Mouse (Mus musculus) erythroblast, adult 5-6 weeks (primary cell): Measurements from ENCODE around the gene Zfp709. TPM values are rescaled to one million over a fixed set of nuclear protein-coding genes. Genes with fewer than 3 reads are reported as not detected.
A peak's percentile ranks its signal among the peaks of the same experiment; 100 is the strongest.
"Not testable (repeated sequence)": the region's sequence is repeated elsewhere in the genome, so short reads cannot be mapped to it uniquely, and the experiment has no call there.

Source experiments
- ATAC-seq: replicated peaks from 2 replicates; pipeline ENCODE4 v1.8.0; 2016; ENCODE audit warnings: moderate number of reproducible peaks, mild to moderate bottlenecking, moderate TSS enrichment, inconsistent platforms; ENCODE audit not compliant: poor library complexity, low FRiP score, severe bottlenecking
- total RNA-seq, 2 experiments: library from RNA; stranded (forward) in 1 of 2; stranded (reverse) in 1 of 2; fragments of 150-400 nt in 1 of 2; fragments of 200-764, 138-1000 nt in 1 of 2; gene quantifications; 2 replicates each; pipeline versions ENCODE4 v1.2.3 to v1.2.4; 2015 to 2017; ENCODE audit warnings: low replicate concordance in 2 of 2

The Zfp709 gene
- 1.3 and 2.9 TPM in 2 replicates for total RNA-seq (2015; ENCODE audit: low replicate concordance)
- total RNA-seq (2017; ENCODE audit: low replicate concordance), result 1.3 and 2.5 TPM in 2 replicates

DNA sequence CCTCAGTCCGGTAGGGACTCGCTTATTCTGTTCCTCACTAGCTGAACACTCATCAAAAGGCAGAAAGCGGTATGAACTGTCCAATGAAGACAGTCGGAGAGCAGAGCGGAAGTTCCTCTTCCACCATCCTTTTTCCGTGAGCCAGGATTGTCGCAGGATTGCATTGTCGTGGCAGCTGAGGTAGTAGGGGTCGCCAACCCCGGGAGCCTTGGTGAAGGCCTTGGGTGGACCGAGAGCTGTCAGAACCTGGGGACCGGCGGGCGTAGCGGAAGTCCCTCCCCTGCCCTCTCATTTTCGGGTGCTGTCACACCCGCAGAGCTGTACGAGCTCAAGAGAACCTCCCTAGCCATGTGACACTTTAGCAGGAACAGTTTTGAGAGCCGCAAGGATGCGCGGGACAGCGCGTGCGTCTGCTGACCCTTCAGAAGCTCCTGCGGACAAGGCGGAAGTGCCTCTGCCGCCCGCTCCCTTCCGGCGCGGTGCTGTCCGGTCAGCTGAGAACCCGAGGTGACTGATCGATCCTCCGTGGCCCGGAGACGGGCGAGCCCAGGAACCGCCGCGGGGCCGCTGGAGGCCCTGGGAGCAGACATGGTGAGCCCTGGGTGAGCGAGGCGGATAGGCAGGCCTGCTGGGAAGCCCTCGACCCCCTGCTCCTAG lies at the start of gene Zfp709:
TSS of gene Zfp709 (plus strand) at position 402 of the 657 bp plus-strand sequence.
- peak; percentile 94 for ATAC-seq

DNA sequence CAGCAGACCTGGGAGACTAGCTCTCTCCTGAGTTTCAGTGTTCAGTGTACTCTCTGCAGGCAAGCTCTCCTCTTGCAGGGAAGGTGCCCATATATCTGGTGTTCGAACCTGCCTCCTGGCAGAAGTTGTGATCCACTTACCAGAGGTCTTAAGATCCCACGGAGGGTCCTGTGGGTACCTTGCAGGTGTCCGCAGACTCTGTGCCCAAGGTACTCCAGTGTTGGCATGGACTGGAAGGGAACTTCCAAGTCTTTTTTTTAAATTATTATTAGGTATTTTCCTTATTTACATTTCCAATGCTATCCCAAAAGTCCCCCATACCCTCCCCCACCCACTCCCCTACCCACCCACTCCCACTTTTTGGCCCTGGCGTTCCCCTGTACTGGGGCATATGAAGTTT lies 43.6 kb upstream of the Zfp709 start:
- not testable (repeated sequence) for ATAC-seq

GRCm38 (mm10) chr8:71841201-71841817 lies 40.5 kb upstream of the Zfp709 start:
- not testable (repeated sequence) for ATAC-seq

DNA sequence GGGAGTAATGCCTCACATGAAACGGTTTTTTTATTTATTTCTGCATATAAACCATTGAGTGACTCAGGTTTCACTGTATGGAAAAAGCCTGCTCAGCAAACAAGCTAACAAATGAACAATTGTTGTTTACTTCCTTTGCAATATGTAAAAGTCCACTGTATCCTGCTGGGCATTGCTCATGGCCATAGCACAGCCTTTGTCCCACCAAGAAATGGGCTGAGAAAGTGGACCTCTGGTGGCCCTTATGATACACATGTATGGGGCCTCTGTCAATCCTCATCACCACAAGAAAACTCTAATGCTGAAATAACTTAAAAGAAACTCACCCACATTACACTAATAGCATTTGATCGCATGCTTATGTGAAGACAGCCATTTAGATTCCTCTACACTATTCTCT lies 39.3 kb upstream of the Zfp709 start:
- not testable (repeated sequence) for ATAC-seq

DNA sequence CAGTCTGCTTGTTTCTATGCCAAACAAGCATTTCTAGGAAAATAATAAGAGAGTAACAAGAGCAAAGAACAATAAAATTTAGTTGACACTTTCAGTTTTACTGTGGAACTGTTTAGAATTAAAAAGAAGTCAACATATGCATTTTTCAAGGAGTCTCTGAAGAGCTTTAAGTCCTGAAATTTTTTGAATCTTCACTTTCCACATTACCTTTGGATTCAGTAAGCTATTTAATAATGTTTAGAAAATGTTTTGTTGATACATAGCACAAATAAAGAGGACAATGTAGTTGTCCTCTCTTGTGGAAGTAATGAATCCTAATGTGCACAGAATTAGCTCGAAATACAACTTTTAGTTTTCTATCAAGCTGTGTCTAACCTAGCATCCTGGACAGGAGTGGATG lies 37.4 kb upstream of the Zfp709 start:
- not testable (repeated sequence) for ATAC-seq

GRCm38 (mm10) chr8:71845993-71846483 lies 35.8 kb upstream of the Zfp709 start:
- ATAC-seq, result not testable (repeated sequence)

DNA sequence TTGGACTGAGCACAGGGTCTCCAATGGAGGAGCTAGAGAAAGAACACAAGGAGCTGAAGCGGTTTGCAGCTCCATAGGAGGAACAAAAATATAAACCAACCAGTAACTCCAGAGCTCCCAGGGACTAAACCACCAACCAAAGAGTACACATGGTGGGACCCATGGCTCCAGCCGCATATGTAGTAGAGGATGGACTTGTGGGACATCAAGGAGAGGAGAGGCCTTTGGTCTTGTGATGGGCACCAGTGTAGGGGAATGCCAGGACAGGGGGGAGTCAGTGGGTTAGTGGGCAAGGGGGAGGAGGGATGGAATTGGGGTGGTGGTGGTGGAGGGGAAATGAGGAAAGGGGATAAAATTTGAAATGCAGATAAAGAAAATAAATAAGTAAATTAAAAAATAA lies 35.1 kb upstream of the Zfp709 start:
- ATAC-seq, result not testable (repeated sequence)

- not testable (repeated sequence) for ATAC-seq
Observed at GRCm38 (mm10) chr8:71851014-71851413, 30.8 kb upstream of the Zfp709 start.

- not testable (repeated sequence) for ATAC-seq
Observed at GRCm38 (mm10) chr8:71853360-71853759, 28.5 kb upstream of the Zfp709 start.

DNA sequence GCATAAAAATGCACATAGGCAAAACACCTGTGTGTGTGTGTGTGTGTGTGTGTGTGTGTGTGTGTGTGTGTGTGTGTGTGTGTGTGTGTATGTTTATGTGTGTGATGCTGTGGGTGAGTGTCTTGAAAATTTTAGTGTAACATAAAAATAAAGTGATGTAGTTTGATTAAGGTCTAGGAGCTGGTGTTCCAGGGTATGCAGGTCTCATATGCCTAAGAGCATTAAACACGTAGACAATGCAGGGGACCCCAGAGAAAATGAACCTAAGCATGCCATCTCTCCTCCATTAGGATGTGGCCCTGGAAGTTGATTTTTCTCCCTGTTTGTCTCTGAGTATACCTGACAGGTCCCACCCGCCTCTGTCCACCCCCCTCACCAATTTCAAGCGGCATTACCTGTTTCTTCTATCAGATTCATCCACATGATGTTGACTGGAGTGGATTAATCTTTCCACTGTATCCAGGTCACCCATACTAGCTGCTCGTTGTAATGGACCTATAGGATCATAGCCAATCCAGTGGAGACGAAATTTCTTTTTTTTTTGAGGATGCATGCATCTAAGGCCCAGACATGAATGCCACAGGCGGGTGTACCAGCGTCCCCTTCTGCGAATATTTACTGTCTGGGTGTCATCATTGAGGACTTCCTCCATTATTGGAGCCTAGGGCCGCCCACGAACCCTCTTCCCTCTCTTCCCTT lies 25.0 kb upstream of the Zfp709 start:
- ATAC-seq, result not testable (repeated sequence)

- ATAC-seq, result not testable (repeated sequence)
Observed at GRCm38 (mm10) chr8:71857364-71857763, 24.5 kb upstream of the Zfp709 start.

DNA sequence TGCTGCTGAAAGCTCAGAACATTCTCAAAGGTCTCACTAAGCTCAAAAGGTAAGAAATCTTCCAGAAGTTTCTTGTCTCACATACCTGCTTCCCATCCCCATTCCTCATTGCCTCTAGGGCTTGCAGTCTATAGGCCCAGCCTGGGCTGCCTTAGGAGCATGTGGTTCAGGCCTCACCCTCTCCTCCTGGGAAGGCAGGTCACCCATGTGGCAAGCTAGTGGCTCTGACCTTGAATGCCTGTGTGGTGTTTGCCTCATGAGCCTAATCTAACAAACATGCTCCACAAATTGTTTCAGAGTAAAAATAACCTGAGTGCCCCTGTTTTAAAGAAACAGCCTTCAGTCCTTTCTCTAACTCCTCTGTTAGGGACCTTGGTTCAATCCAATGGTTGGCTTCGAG lies 20.3 kb upstream of the Zfp709 start:
- ATAC-seq, result not testable (repeated sequence)

DNA sequence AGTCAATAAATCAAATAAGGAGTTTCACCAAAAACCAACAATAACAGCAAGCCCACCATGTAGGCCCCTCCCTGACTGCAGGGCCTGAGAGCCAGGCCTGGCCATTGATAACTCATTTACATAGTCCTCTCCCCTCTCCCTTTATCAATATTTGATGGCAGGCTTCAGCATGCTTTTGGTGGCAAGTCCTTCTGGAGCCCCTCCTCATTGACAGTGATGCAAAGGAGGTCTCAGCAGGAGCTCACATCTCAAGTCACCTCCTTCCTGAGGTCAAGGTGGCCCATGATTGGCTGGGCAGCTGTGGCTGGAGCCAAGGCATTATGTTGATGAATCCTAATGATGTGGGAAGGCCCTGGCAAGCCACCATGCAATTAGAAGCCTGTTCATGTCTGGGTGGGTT lies 19.8 kb upstream of the Zfp709 start:
- ATAC-seq, result not testable (repeated sequence)

GRCm38 (mm10) chr8:71900666-71901065 lies 18.8 kb downstream of the Zfp709 start:
- not testable (repeated sequence) for ATAC-seq

- ATAC-seq, result not testable (repeated sequence)
Observed at GRCm38 (mm10) chr8:71903084-71903483, 21.3 kb downstream of the Zfp709 start.

- ATAC-seq, result no peak
Observed at GRCm38 (mm10) chr8:71906809-71907208, 25.0 kb downstream of the Zfp709 start.

DNA sequence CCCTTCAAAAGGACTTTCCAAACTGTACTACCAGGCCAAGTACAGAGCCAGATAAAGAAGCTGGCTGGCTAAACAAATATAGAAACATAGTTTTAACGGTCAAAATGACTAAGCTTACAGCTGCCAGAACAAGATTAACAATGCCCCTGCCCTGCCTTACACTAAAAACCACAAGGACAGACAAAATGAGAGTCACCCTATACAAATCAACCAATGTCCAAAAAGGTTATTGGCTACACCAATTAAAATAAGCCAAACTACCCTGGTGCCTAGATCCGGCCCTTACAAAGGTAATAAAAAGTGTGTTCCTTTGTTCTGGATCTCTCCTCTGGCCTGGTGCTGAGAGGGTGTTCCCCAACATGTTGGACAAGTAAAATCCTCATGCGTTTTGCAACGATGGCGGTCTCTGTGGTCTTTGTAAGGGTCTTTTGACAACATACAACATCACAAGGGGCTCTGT lies 26.0 kb downstream of the Zfp709 start:
- no peak for ATAC-seq

DNA sequence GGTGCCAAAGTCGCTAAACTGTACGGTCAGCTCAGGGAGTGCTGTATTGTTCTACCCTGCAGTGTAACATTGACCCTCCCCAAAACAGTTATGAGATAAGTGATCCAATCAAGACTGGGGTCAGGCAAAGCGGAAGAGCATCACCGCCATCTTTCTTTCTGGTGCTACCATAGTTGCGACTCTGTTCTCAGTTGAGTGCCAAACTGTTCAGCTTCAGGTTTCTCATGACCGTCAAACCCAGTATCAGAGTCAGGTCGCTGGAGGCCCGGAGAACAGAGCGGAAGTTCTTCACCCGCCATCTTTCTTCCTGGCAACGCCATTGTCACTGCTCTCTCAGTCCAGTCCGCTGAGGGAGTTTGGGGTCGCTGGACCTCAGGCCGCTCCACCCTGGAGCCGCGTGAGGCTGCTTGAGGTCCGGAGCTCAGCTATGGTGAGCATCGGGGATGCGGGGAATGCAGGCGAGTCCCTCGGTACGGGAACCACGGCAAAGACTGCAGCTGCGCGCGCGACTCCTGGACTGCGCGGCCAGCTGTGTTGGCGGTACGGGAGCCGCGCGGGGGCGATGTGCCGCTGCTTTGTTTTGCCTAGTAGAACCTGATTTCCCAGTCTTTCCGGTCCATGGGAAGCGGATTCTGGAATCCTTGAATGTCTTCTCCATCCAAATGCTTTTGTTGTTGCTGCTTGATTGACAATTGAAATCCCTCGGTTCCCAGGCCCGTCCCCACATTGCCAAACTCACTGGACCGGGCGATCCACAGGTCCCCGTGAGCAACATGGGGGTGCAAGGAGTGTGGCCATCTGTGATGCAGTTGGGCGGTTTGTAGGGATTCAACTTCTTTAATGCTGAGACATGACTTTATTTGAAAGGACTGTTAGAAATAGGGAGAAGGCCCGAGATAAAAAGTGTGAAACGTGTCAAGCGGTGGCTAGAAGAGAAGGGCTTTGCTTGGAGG lies 26.8 kb downstream of the Zfp709 start, which contains the start of the genes Zfp882 and Zfp617:
TSS of gene Zfp882 (plus strand) at position 300 of the 953 bp plus-strand sequence.
TSS of gene Zfp617 (plus strand) at position 327 of the 953 bp plus-strand sequence.
- peak; percentile 96 for ATAC-seq

DNA sequence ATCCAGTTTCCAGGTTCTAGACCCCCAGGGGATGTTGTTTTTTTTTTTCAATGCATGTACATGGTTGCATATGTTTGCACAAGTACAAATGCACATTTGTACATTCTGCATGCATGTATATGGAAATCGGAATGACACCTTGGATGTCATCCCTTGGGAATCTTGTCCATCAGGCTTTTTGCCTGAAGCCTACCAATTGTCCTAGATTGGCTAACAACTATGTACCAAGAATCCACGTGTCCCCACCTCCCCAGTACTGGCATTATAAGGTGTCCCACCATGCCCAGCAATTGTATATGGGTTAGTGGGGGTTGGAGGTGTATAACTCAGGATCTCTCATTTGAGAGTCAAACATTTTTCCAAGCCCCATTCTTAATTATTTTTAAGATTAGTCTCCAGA lies 30.5 kb downstream of the Zfp709 start:
- ATAC-seq, result no peak
